Mouse (Mus musculus) Muller cell, postnatal 12 days (primary cell): ENCODE measurements around the gene Lhx5.

Experiments used
- DNase-seq: peaks from one replicate; pipeline ENCODE4 v3.0.0-alpha.2; 2015; ENCODE audit errors: inconsistent ontology term

Lhx5 gene

DNA sequence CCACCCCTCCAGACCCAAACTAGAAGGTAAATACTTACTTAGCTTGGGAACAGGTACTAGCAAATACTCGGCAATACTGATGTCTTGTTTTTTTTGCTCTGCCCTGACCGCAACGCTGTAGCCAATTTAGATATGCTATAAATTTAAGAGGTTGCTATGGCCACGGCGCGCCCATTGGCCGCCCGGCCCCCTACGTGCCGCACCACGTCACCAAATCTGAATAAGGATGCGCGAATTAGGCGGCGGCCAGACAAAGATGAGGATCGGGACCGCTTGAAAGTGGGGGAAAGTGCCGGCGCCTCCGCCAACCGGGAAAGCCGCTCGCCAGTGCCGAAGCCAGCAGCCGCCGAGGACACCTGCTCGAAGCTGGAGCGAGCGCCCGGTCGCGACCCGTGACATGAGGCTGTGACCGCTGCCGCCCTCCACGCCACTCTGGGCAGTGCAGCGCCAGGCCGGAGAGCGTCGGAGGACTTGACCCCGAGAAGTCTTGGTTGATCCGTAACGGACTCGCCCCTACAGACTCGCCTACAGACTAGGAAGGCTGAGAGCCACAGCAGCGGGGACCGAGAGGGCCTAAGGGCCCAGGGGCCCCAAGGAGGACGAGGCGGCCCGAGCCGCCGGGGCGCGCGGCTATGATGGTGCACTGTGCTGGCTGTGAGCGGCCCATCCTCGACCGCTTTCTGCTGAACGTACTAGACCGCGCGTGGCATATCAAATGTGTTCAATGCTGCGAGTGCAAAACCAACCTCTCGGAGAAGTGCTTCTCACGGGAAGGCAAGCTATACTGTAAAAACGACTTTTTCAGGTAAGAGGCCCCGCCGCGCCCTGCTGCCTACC is at the start of gene Lhx5:
Gene Lhx5 (plus strand): TSS at position 51 of the 837 bp plus-strand sequence.
- DNase-seq, result no peak

DNA sequence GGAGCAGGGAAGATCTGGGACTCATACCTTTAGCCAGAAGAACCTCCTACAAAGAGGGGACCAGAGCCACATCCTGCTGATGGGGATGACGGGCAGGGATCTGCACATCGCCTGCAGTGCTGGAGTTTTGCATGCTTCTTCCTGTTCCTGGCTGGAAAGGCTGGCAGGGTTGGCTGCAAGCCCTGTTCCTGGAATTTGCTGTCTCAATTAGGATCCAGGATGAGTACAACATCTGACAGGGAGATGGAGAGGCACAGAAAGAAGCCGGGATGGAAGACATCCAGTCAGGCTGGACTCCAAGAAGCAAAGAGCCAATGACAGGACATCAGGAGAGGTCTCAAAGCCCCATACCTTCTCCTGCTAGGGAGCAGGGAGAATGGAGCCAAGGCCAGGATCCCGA is 45.1 kb upstream of the Lhx5 start:
- DNase-seq, result no peak

DNA sequence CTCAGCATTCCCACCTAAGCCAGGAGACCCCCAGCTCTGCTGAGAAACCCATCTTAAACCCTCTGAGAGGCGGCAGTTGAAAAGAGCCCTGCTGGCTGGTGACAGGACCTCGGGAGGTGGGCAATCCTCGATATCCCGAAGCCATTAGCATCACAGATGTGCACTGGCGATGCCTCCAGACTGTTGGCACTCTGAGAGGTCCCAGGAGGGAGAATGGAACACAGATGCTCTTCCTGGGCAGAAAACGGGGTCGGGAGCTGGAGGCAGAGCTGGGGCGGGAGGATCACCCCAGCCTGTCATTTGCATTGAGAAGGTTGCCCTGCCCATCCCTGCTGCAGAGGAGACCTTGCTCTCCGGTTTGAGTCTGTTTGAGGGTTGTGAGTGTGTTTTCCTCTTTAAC is 42.7 kb upstream of the Lhx5 start:
- DNase-seq, result no peak

DNA sequence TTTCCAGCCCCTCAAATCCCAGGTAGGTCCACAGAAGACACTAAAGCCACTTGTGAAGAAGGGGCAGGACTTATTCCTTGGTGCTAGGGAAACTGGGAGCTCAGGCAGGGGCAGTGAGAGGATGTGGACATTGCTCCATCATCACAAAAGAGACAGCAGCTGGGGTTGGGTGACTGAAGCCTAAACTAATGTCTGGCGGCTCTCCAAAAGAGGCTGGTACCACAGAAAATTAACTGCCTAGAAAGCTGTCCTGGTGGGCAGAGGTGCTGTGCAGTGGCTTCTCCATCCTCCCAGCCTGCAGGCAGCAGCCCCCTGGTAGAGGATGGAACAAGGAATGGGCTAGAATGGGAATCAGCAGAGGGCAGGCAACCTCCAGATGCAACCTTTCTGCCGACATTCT is 41.5 kb upstream of the Lhx5 start:
- DNase-seq, result no peak

DNA sequence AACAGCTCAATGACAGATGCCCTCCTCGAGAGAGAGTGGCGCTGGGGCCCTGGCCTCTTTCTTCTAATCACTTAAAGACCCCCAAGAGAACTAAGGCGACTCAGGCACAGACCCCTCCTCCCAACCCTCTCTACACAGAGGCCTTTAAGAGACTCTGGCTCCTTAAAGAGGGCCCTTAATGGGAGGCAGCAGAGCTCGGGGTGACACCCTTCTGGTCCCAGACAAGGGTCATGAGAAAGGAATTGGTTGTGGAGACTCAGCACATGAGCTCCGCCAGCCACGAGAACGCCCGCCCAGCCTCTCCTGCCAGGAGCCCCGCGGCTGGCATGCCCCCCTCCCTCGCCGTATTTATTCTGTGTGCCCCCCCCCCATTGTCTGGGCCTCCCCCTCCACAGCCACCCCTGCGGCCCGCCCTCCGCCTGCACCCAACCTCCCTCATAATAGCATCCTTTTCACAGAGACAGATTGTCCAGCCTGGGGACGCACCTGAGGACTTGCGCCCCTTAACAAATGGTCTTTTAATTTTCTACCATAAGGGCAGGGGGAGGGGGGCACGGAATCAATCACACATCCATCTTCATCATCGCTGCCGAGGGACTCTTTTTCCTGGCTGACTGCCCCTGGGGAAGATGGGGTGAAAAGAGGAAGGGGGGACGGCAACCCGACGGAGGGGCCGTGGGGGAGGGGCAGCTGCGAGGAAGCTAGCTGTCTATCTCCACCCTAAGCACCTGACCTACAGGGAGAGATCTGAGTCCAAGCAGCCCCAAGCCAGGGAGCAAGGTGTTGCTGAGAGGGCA is 37.4 kb upstream of the Lhx5 start:
- no peak for DNase-seq

DNA sequence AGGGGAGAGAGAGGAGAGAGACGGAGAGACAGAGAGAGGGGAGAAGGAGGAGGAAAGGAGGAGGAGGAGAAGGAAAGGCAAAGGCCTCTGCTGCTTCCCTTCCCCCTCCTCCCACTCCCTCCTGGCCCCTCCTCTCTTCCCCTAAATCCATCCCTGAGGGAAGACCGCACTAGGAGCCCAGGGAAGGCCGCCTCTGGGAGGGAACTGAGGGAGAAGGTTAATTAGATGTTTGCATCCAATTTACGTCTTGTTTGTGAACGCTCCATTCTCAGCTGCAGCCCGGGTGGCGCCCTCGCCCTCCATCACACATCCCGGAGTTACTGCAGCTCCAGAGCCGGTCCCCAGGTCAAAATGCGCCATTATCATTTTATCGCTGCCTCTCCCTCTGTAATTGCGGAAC is 33.5 kb upstream of the Lhx5 start:
- DNase-seq, result no peak

DNA sequence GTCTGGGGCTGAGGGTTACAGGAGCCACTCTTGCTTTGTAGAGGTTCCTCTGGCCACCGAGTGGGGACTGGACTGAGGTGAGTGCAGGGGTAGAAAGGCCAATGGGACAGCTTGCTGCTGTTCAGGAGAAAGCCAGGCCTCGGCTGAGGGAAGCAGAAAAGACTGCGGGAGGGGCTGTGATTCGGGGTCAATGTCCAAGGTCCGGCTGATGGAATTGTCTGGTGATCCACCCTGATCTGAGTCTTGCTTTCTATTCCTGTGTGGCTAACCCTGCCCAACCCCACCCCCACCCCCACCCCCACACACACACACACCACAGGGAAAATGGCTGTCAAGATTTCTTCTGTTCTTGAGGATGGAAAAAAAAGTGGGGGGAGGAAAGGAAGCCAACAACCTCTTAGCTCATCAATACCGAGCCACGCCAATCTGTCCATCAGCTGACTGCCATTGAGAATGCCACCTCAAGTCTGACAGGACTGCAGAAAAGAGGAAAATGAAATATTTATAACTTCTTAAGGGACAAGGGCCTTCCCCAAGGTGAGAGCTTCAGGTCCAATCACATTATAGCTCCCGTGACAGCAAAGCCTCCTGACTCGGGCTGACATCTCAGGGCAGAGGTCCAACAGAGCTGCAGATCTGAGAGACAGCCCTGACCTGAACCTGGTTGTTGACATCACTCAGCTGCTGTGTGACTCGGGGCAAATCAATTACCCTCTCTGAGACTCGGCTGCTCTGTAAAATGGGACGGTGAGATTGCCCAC is 26.5 kb upstream of the Lhx5 start:
- DNase-seq, result no peak

DNA sequence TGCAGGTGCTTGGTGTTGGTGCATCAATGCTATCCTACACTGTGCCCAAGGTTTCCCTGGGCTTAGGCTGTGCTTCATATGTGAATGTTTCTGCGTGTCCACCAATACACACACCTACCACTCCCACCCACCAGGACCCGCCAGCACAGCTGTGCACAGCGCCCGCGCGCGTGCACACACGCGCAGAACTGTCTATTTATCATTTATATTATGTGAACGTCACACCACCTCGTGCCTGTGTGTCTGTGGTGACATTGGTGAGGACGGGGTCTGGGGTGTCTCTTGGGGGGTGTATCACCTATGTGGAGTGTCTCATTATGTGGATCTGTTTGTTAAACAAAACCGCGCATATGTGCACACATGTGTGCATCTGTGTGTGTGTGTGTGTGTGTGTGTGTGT is 22.6 kb upstream of the Lhx5 start:
- no peak for DNase-seq

DNA sequence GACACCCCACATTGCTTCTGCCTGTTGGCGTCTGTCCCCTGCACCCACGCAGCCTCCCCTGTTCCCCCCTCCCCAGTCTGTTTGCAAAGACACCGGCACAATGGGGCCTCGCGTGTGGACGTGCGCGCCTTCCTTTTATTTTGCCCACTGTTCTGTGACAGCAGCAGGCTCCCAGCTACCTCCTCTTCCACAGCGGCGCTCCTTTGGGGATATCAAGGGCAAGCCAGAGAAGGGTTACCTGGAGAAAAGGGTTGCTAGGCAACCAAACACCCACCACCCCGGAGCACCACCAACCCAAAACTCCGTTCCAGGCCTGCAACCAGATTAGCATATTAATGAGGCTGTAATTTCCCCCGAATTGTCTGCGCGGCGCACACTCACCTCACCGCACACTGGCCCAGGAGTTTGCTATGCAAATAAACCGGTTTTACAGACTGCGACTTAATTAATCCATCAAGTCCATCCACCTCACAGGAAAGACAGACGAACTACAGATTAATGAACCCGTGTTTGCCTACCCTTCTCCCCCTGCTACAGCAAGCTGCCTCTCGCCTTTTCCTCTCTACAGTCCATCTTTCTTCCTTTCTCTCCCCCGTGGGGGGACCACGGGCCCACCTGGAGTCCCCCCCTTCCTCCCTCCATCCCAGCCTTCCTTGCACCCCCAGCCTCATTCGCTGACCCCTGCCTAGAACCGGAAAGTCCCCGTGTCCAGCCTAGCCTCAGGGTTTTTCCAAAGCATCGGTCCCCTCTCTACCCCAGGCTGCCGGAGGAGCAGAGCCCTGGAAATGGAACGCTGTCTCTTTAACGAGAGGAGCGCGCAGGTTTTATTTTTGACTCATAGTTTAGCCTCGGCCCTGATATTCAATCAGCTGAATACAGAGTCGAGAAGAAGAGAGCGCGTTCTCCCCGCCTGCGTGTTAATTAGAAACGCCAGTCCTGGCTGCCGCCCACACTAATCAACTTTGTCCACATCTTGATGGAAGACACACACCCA is 21.8 kb upstream of the Lhx5 start:
- DNase-seq, result no peak

DNA sequence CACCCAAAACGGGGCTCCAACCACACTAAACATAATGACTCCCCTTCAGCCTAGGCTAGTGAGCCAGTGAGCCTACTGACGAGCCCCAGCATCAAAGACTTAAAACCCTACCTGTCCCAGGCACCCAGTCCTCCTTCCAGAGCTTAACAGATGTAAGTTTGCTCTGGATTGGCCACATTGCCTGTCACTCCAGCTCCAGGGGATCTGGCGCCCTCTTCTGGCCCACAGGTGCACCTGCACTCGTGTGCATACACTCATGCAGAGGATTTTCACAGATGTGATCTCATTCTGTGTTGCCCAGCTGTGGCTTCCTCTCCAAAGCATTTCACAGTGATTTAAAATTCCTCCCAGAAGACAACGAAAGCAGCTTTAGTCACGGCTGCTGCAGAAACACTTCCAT is 18.1 kb upstream of the Lhx5 start:
- DNase-seq, result no peak

DNA sequence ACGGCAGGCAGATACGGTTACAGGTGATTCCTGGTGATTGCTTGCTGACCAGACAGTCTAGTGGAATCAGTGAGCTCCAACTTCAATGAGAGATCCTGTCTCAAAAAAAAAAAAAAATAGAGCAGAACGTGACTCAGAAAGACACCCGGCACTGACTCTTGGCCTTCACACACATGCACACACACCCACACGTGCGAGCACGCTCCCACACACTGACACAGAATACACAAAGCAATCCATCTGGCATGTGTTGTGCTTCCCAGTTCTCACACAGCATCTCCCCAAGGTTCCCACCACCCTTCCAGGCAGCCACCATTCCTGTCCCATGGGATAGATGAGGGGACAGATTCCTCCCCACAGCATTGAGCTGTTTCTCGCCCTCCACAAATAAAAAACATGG is 11.4 kb upstream of the Lhx5 start:
- no peak for DNase-seq

DNA sequence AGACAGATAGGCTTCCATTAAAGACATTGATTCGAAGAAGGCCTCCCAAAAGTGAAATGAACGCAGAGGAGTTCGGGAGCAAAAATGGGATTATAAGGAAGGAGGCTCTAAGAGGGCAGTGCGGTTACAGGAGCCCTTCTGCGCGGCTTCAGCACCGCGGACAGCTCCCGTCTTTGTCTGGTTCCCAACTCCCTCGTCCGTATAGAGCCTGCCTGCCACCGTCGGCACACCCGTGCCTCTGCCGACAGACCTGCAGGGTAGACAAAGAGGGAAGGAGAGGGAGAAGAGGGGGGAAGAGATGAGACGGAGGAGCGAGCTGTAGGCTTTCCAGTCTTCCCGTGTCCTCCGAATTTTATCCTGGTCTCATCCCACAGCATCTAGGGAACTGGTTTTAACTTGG is 7.5 kb upstream of the Lhx5 start:
- peak; percentile 78 for DNase-seq

DNA sequence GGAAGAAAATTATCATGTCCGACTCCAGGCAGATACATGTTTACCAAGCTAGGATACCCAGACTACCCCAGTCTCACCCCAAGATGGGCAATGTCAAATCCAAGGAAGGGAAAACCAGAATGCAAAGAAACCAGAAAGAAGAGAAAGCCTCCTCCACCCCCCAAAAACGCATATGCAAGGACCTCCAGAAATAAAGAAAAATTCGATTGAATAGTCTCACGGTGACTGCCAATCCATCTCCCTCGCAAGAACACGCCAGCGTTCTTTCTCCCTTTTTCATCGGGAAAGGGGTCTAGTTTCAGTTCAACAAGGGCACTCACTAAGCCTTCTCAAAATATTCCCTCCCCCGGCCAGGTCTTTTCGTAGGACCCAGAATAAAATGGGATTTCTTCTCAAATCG is 6.8 kb upstream of the Lhx5 start:
- DNase-seq, result no peak

DNA sequence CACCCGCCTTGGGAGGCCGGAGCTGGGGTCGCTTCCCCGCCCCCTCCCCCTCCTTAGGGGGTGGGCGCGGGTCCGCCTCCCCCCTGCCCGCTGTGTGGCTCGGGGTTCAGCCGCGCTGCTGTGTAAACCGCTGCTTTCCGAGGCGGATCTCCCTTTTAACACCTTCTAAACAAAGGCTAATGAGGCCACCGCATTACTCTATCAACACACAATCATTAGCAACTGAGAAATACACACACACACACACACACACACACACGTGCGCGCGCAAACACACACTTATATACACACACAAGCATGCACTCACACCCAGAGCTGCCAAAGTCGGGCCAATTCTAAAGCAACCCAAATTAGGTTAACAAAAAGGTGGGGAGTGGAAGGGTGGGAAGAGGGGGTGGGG is 5.8 kb upstream of the Lhx5 start:
- no peak for DNase-seq

DNA sequence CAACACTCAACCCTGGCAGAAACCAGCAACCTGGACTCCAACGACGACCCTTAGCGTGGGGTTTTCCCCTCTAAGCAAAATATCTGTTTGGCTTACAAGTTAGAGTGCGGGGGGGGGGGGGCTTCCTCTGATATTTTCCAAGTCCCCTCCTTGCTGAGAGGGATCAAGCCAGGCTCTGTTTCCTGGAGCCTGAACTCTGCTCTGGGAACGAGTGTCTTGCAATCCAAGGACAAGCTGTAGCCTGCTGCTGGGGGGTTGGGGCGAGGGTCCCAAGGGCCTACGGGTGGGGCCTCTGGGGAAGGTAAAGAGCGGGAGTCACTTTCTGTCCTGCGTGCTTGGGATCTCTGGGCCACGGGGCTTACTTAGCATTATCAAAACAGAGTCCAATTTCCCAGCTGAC is 4.9 kb upstream of the Lhx5 start:
- no peak for DNase-seq

DNA sequence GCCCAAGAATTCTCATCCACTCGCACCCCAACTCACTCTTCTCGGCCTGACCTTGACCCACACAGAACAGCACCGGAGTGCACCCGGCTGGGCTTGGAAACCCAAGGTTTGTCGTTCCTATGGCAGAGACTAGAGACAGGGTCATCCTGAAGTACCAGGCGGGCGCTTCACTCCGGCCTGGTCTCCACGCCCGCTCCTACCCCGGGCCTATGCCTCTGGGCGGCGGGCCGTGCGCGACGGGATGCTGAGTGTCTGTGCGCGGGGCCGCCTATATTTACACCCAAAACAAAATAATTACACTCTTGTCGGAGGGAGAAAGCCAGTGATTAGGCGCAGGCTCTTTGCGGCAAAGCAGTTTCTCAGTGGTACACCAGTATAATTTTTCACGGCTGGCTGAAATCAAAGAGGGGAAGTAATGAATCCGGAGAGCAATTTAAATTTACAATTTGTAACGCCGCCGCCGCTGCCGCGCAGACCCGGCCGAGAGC is 4.0 kb upstream of the Lhx5 start:
- DNase-seq, result no peak

DNA sequence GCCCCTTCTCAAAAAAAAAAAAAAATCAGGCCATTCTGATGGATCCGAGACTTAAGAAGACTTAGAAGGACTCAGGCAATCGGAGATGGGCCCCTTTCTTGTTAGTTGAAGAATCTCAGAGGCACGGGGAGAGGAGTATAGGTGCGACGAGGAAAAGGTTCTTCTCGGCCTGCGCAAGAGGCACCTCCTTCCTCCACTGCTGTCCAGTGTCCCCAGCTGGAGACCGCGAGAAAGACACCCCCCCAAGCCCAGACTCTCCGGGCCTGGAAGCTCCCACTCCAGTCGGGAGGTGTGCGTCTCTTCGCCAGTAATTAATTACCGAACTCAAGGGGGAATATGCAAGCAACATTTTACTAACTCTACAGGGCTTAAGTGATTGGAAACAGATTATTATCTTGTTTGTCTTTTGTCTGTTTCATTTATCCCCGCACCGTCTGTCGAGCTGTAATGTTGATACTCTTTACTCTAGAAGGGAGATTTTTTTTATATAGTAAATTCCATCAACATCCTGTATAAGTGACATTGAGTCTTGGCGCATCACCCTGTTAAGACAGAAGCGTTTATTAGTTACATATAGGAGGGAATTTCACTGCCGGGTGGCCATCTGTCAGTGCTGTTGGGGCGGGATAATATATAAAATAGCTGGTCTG is 3.2 kb upstream of the Lhx5 start:
- DNase-seq, result no peak

DNA sequence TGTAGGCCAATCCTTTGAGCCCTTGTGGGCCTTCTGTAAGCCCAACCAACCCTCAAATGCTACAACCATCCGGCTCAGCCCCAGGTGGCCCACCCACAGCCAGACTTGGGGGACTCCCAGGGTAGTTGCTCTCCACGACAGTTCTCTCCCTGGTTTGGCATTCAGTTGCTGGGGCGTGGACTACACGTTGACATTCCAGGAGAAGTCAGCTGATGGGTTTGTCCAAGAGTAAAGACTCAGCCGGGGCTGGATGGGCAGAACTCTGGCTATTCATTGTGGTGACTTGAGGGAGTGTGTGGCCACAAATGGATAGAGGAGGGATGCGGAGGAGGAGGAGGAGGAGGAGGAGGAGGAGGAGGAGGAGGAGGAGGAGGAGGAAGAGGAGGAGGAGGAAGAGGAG is 2.5 kb upstream of the Lhx5 start:
- DNase-seq, result no peak

DNA sequence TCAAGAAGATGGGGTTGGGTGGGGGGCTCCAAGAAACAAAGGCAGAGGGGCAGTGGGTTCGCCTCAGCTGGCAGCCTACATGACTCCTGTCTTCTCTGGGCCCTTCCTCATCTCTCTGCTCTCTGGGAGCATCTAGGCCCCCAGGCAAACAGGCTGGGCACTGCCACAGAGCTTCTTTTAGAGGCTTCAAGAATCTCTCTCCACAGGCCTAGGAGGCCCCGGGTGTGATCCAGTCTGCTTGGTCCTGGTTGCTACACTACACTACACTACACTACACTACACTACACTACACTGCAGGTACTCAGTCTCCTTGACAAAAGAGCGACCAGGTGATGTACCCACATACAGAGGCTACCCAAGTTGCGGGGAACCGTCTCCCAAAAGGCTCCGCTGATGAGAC is 1.8 kb upstream of the Lhx5 start:
- DNase-seq, result no peak

DNA sequence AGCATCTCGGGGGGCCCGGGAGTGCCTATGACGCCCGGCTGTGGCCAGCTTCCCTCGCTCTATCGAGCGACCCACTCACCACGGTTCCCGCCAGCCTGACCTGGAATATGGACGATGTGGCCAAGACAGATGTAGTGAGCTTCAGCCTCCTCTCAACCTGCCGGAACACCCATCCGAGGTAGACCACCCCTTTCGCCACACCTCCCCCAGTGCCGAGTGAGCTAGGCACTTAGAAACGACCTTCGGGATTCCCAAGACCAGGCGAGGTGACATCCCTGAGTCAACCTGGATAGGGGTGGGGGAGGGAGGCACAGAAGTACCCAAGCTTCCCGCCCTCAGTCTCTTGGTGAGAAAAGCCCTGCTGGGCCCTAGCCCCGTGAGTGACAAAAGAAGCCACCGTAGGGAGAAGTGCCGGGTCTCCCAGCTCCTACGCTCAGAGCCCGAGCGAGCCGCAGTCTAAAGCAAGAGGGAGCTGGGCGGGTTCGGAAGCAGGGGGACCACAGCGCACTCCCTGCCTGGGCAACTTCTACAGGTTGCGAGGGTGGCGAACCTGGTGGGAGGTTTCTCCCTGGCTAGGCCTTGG is 407 bp upstream of the Lhx5 start:
- DNase-seq, result no peak
